Mouse (Mus musculus) WW6 (cell line): ENCODE data around the gene A1cf.
A peak's percentile ranks its signal among the peaks of the same experiment; 100 is the strongest.

Experiments used
- DNase-seq: peaks from one replicate; pipeline ENCODE4 v3.0.0-alpha.2; 2013; ENCODE audit warnings: low read depth, low spot score

The A1cf gene

GRCm38 (mm10) chr19:31953799-31954198 lies 85.2 kb downstream of the A1cf start:
- no peak for DNase-seq

DNA sequence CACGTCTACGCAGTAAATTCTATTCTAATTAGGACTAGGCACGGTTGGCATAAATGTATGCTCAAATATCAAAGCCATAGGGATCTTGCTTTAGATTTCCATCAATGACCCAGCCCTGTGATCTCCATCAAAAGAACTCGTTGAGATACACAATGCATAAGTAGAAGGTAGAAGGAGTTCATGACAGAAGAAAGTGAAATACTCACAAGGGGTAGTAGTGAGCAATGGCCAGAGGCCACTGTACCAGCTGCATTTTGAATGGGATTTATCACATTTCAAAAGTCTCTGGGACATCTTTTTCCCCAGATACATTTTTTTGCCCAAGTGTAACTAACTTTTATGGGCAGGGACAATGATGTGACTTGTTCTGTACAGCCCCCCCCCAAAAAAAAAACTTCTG lies 85.7 kb downstream of the A1cf start:
- DNase-seq: no peak

GRCm38 (mm10) chr19:31954696-31955095 lies 86.1 kb downstream of the A1cf start:
- no peak for DNase-seq

GRCm38 (mm10) chr19:31956359-31956758 lies 87.8 kb downstream of the A1cf start:
- no peak for DNase-seq

DNA sequence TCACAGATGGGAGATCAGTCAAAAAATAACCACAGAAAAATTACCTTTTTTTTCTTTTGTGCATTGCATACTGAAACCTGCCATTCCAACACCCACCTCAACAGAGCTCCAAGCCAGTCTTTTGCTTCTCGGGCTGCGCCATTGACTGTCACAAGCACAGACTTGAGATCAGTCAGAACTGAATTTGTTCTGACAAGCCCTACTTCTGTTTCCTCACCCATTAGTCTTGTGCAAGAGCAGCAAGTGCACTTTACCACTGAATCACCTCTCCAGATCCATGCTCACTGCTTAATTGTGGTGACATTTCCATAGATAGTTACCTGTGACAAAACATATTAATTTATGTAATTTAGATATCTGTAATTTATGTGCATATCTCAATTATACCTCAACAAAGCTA lies 91.9 kb downstream of the A1cf start:
- no peak for DNase-seq

GRCm38 (mm10) chr19:31963147-31963546 lies 94.6 kb downstream of the A1cf start:
- DNase-seq: no peak

GRCm38 (mm10) chr19:31967933-31968532 lies 99.5 kb downstream of the A1cf start:
- DNase-seq: peak; percentile 1

DNA sequence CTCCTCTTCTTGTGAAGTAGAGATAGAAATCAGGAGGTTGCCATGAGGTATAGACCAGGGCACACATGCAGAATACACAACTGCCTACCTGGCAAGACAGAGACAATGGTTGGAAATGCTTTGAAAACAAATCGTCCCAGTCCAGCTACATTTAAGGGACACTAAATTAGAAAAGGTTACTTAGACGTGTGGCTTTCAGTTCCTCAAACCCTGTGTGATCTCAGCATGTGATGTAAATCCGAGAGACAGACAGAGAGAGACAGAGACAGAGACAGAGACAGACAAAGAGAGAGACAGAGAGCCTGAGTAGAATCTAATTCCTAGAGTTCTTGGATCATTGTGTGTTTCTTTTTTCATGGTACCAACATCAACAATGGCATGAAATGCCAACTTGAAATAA lies 102.8 kb downstream of the A1cf start:
- DNase-seq: no peak

- peak; percentile 29 for DNase-seq
These were observed 103.4 kb downstream of the A1cf start for GRCm38 (mm10) chr19:31971998-31972397.

DNA sequence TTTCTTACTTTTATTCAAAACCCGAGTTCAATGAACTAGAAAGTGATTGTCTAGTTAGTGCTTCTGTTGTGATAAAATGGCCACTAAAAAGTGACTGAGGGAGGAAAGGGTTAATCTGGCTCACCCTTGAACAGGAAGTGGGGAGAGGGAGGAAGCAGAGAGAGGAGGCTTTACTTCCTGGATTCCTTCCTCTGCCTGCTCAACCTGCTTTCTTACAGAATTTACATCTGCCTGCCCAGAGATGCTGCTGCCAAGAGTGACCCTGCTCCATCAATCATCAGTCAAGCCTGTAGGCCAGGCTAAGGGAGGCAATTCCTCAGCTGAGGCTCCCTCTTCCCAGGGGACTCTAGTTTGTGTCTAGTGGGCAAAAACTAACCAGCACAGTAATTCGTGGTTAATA lies 107.3 kb downstream of the A1cf start:
- no peak for DNase-seq

DNA sequence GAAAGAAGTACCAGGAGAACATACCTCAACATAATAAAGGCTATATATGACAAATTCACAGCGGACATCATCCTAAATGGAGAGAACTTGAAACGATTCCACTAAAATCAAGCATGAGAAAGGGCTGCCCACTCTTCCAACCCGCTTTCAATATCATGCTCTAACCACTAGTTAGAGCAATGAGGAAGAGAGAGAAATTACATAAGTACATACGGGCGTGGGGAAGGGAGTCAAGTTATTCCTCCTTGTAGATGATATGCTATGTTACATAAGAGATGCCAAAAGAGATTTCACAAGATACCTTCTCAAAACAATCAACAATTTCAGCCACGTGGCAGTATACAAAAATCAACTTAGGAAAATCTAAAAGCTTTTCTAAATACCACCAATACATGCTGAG lies 122.5 kb downstream of the A1cf start:
- no peak for DNase-seq

- DNase-seq: no peak
These were observed 128.4 kb downstream of the A1cf start for GRCm38 (mm10) chr19:31996916-31997315.
